Mouse (Mus musculus) layer of hippocampus, adult 8-10 months (tissue): ENCODE data around the gene Slc4a11. TPM values are rescaled to one million over a fixed set of nuclear protein-coding genes. Genes with fewer than 3 reads are reported as not detected.
"Not testable (repeated sequence)": the region's sequence is repeated elsewhere in the genome, so short reads cannot be mapped to it uniquely, and the experiment has no call there.

Experiments
- DNase-seq, 2 experiments: peaks; one replicate each; pipeline ENCODE4 v3.0.0; 2022; ENCODE audit warnings: low spot score in 2 of 2
- total RNA-seq, 4 experiments: library from RNA; stranded (reverse); gene quantifications; 2 replicates each; pipeline ENCODE4 v1.2.4; 2022

The Slc4a11 gene
- total RNA-seq, 4 experiments from 2014 or later = 1.2 to 2.0 (median 1.6) TPM

GRCm38 (mm10) chr2:130679899-130680298, 17.4 kb downstream of the Slc4a11 start:
- no peak for DNase-seq

- peak in 1 of 2 experiments; percentile 51 for DNase-seq
Measured at GRCm38 (mm10) chr2:130679154-130679553, 18.2 kb downstream of the Slc4a11 start.

GRCm38 (mm10) chr2:130677211-130677610, 20.1 kb downstream of the Slc4a11 start:
- DNase-seq = no peak

- peak; percentile 81 to 86 for DNase-seq
Measured at GRCm38 (mm10) chr2:130667559-130667958, 29.8 kb downstream of the Slc4a11 start, which contains the start of gene Itpa. Gene Itpa, plus strand, starts transcription at chr2:130667610.

GRCm38 (mm10) chr2:130664102-130664701, 33.1 kb downstream of the Slc4a11 start, which contains the start of gene Ddrgk1:
Gene Ddrgk1, minus strand, starts transcription at chr2:130664659.
- peak; percentile 94 to 96 for DNase-seq

DNA sequence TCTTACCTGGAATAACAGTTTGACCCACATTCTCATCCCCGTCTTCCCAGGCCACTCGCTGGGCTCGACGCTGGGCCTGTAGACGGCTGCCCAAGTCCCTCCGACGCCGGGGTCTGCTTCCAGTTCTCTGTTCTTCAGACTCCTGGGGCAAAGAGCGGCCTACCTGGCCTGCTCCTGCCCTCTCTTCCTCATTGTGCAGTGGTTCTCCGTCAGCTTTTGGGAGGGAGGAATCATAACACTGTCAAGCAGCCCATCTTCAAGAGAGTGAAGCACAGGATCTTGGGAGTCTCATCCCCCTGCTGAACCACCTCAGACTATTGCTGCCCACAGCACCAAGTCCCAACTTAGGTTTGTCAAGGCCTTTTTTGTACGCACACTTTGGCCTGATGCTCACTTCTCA, 34.0 kb downstream of the Slc4a11 start:
- DNase-seq = no peak

- DNase-seq = no peak
Measured at GRCm38 (mm10) chr2:130658530-130658929, 38.8 kb downstream of the Slc4a11 start.

GRCm38 (mm10) chr2:130657541-130657940, 39.8 kb downstream of the Slc4a11 start:
- peak; percentile 85 to 90 for DNase-seq

DNA sequence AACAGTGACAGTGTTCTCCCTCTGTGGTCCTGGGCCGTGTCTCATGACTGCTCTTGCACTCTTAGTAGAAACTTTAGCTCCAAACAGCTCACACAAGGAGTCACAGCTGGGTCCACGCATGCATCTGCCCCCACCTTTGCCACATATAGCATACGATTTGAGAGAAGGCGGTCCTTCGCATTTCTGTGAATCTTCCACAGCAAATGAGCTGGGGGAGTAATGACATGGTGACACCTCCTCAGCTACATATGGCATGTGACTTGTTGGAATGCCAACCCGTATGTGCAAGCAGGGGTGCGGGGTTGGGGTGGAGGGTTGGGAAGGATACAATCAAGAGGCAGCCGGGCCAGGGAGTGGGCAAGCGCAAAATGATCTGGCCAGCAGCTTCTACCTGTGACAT, 40.8 kb downstream of the Slc4a11 start:
- DNase-seq = no peak

- no peak for DNase-seq
Measured at GRCm38 (mm10) chr2:130655660-130656339, 41.5 kb downstream of the Slc4a11 start.

GRCm38 (mm10) chr2:130653760-130654159, 43.6 kb downstream of the Slc4a11 start:
- no peak for DNase-seq

DNA sequence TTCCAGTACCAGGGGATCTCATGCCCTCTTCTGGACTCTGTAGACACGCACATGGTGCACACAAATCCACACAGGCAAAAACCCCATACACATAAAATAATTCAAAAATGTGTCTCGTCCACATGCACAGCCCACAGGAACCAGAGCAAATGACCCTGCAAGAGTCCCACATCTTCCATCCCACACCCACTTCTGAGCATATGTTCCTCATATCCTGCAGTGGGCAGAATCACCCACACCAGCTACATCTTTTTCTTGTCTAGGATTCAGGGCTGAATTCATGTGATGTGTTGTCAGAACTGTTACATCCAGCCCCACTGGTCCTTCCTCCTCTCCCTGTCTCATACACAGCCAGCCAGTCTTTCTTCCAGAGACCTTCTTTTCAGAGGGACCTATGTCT, 44.0 kb downstream of the Slc4a11 start:
- no peak for DNase-seq

GRCm38 (mm10) chr2:130649028-130649427, 48.3 kb downstream of the Slc4a11 start:
- not testable (repeated sequence) for DNase-seq

- no peak for DNase-seq
Measured at GRCm38 (mm10) chr2:130645198-130645597, 52.1 kb downstream of the Slc4a11 start.

- DNase-seq = peak; percentile 78 to 88
Measured at GRCm38 (mm10) chr2:130642684-130643369, 54.5 kb downstream of the Slc4a11 start, which contains the start of gene Lzts3. Gene Lzts3, minus strand, starts transcription at chr2:130642803.

GRCm38 (mm10) chr2:130642197-130642660, 55.1 kb downstream of the Slc4a11 start:
- DNase-seq = no peak

GRCm38 (mm10) chr2:130641351-130642025, 55.8 kb downstream of the Slc4a11 start:
- DNase-seq = no peak

DNA sequence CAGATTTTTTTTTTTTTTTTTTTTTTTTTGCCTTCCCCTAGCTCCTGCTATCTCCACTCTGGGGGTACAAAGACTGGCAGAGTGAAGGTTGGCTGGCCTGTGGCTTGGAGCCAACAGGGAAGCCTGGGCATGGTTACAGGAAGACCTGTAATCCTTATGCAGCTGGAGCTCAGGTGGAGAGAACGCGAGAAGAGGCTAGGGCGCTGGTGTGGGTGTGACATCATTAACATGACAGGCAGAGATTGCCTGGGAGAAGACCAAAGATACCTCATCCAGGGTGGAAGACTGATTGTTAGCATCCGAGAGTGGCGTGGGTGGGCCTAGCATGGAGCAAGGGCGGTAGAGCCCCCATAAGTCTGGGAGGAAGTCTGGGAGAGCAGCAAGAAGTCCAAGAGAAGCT, 58.0 kb downstream of the Slc4a11 start:
- DNase-seq = no peak

- DNase-seq = no peak
Measured at GRCm38 (mm10) chr2:130638101-130638611, 59.2 kb downstream of the Slc4a11 start.

- DNase-seq = no peak
Measured at GRCm38 (mm10) chr2:130635847-130636246, 61.5 kb downstream of the Slc4a11 start.

- DNase-seq = no peak
Measured at GRCm38 (mm10) chr2:130634739-130635411, 62.4 kb downstream of the Slc4a11 start.
